Mouse (Mus musculus): Measurements from ENCODE around the gene Herpud2.

Herpud2 gene

DNA sequence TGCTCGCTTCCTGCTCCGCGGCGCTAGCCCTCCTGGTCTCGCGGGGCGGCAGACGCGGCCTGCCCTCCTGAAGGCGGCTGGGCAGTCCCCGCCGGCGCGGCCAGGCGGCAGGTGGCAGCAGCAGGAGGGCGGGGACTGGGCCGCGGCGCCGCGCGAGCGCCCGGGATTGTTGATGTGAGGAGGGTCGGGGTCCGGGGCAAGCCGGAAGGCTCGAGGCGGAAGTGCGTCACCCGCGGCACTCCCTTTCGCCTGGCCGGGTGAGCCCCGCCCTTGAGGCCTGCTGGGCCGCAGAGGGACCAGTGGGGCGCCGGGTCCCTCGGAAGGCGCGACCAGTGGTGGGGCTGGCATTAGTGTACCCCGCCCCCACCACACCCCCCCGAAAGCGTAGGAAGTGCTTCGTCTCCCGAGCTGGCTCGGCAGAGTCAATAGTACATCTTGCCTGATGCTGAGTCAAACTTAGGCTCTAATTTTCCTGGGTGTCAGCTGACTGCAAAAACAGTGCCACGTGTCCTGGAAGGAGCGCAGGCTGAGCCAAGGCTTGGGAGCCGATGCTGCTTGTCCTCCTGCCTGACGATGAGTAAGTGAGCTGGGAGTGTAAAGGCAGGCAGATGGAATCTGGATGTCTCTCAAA is at the start of gene Herpud2:
Herpud2 (minus strand) TSS at position 210 of the 631 bp plus-strand sequence.
- DNase-seq, result peak; percentile 90

DNA sequence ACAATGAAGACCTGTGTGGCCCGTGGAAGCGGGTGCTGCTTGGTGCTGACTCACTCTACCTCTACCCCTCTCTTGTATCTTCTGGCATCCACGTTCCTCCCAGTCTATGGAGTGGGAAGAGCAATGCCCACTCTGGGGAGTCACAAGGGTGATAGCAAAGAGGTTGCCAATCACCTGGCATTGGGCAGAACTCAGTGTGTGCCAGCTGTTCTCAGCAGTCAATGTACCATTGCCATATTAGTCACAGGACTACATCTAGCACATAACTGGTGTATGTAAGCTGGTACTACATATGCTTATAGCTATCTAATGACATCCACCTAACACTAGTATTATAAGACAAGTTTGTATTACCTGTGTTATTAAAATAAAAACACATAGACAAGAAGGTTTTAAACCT is 49.4 kb upstream of the Herpud2 start:
- DNase-seq, result no peak

DNA sequence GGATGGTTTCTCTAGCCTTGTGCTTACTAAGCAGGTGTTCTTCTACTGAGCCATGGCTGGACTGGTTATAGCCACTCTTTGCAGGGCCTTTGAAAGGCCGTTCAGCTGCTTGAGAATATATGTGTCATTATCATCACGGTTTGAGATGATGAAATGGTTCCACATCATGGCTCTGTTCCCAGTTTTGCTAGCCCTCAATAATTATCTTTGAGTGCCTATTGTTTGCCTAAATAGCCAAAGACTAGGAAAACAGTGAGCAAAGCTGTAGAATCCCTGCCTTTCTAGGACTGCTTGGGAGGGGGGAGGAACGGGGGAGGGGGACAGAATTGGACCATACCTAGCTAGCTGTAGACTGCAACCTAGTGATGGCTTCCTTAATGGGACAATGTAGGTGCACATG is 48.5 kb upstream of the Herpud2 start:
- DNase-seq, result no peak

DNA sequence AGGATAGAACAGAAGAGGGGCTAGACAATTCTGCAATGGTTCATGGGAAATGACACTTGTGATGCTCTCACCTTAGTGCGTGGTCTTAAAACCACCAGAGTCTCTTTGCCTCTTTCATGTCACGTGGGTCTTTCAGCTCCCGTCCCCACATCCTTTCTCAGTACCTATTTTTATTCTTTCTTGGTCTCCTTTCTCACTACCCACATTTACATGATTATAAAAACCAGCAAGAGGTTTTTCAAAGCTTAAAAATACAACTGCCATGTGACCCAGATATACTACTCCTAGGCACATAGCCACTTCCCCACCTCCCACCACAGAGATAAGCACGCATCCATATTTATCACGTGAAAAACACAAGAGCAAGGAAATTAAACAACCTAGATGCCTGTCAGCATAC is 45.1 kb upstream of the Herpud2 start:
- DNase-seq, result peak; percentile 45

DNA sequence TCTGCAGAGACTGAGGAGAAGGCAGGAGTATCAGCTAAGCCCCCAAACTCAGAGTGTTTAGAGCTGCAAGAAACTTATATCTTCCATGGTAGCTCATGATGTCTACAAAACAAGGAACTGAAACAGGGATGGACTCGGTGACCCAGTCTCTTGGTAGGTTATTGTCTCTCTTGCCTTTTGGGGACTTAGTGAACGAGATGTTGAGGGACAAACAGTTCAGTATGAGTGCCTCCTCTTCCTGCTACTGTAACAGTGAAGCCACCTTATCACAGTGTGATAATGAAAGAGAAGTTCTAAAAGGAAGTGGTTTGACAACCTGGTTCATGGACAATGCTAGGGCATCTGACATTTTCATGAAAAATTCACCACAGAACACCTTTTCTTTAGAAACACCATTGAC is 40.0 kb upstream of the Herpud2 start:
- DNase-seq, result no peak

DNA sequence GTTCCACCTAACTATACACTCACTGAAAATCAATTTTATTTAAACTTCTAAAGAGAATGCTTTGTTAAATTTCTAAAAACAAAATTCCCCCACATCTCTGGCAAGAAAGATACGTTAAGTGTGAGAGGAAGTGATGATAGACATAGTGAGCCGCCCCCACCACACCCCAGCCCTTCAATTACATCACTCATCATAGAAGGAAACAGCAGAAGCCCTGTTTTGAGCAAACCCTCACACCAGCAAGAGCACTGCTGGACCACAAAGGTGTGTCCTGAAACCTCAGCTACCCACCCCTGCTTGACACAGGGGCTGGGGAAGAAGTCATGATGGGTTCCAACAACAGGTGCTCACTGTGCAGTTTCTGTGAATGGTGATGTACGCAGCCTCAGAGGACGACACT is 34.9 kb upstream of the Herpud2 start:
- peak; percentile 40 for DNase-seq

DNA sequence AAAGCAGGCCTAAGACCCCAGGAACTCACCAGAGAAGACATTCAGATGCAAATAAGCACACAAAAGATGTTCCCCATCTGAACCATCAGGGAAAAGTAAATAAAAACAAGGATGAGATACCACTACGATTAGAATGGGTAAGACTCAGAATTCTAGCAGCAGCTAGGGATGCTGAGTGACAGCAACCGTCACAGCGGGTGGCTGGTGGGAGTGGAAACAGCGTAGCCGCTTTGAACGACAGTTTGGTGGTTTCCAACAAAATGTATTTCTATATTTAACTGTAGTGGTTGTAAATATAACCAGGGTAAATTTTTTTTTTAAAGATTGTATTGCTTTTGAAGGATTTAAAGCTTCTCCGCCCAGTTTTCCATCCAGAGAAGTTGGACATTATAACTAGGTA is 34.2 kb upstream of the Herpud2 start:
- no peak for DNase-seq

DNA sequence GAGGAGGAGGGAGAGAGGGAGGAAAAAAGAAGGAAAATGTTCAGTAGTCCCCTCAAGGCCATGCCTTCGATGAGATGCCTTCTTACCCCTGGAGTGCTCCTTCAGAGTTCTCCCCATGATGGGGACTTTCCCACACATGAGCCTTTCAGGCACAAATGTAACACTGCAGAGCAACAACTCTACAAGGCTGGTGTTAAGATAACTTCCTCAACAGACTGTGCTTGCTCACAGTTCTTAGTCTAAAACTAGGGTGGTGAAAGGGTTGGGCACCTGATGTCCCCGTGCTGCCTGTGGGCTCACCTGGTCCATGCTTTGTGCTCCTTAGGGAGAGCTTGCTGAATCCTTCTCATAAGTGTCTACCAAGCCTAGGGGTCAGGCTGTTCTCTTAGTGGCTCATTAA is 33.0 kb upstream of the Herpud2 start:
- no peak for DNase-seq

DNA sequence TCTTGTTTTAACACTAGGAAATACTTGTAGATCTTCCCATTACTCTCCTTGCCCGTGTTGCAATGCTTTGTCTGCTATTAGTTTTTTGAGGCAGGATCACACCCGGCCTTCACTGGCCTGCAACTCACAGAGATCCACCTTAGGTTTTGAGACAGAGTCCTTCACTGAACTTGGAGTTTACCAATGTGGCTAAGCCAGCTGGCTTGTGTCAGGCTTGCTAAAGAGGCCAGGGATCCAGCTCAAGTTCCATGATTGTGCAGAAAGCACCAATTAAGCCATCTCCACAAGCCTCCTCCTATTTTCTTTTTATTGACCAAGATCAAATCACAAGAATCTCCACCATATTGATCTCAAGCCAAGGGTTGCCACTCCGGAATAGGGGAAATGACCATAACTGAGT is 26.4 kb upstream of the Herpud2 start:
- DNase-seq, result no peak

DNA sequence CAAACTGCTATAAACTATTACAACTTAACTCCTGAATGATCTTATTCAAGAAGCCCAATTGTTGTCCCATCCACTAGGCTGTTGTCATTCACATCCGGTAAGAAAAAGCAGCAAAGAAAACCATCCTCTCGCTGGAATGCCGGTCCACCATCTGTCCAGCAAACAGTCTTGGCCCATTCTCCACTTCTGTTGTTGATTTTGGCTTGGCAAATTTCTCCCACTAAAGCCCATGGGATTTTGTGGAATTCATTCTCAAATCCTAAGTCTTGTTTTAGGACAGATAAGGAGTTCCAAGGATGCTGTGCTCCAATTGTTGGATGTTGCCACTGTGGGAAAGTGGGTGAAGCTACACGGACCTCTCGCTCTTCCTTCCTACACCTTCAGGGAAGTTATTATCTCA is 25.6 kb upstream of the Herpud2 start:
- DNase-seq, result no peak

DNA sequence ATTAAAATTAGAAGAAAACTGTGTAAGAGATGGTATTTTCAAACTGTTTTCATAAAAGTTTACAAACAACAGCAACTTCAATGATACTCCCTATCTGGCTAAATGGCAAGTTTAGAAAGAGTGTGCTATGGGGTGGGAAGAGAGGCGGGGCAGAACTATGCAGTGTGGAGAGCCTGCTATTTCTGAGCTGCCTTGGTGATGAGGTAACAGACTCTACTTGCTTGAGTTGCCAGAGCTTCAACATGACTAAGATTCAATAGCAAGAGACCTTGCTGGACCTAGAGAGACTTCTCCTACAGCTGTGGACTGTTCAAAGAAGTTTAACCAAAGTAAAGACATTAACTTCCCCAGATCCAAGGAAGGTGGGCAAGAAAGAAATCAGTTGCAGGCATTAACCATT is 24.9 kb upstream of the Herpud2 start:
- no peak for DNase-seq

DNA sequence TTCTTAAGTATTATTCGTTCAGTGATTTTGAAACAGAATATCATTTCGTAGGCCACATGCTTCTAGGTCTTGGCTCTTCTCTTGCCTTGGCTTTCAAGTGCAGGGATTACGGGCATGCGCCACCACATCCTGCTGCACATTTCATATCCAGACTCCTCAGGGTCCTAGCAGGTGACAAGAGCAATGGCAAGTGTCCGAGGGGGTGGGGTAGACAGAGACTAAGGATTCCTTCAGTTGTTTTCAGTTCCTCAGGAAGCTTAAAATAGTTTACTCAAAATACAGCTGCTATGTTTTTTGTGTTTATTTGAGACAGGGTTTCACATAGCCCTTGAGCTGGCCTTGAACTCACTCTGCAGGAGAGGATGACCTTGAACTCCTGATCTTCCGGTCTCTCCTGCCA is 24.4 kb upstream of the Herpud2 start:
- no peak for DNase-seq

DNA sequence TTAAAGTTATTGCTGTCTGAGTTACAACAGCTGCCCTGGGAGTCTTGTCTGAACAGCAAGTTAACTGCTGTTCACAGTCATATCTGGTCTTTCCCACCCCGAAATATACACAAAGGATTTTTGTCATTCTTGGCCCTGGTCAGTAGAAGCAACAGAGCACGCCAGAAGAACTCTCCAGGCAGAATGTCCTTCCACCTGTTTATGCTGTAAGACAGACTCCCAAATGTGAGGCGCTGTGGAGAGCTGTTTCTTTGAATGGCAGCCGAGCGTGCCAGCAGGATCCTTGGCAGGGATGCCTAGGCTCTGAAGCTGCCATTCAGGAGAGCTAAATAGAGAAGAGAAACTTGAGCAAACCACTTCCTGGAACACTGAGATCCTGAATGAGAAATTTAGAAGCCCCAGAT is 23.4 kb upstream of the Herpud2 start:
- no peak for DNase-seq

DNA sequence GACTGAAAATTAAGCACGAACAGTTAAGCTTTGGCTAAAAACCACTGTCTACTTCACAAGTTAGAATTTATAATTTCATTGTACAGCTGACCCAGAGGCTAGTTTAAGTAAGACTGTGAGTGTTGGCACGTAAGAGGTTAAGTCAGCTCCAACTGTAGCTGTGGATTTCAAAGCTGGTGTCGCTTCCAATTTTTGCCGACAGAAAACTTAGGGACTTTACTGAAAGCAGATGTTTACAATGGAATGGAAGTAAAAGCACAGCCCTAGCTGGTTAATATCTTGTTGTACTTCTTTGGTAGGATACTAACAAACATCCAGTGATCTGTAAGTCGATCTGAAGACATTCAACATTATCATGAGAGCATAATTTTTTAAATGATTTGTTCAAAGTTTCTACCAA is 23.0 kb upstream of the Herpud2 start:
- no peak for DNase-seq

DNA sequence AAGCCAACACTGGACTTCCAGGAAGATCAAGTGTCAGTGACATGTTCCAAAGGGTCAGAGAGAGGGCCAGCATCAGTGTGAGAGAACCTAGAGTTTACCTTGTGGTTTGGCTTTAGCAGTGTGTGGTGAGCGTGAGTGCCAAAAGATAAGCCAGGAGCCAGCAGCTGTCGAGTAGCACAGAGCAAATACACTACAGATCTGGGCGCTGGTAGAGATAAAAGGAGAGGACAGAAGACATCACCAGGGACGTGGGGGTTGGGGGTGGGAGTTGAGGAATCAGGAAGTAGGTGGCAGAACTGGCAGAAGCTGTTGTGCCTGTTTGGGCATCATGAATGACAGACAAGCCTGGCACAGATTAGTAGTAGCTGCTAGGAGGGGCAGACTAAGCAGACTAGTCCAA is 21.6 kb upstream of the Herpud2 start:
- no peak for DNase-seq

DNA sequence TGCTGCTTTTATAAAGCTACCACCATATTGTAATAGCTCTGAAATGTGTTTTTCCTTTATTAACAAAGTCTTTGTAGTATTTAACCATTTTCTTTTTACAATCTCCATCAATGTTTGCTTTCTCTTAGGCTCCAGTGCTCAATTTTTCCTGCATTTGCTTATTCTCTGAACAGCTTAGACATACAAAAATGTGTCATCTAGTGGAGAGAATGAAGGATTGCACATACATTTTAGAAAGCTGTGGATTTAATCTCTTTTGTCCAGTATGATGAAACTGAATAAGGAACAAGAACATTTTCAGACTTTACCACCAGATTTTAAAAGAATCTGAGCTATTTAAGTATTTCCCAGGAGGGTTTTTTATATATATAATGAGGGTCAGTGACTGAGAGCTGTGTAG is 18.0 kb upstream of the Herpud2 start:
- no peak for DNase-seq

DNA sequence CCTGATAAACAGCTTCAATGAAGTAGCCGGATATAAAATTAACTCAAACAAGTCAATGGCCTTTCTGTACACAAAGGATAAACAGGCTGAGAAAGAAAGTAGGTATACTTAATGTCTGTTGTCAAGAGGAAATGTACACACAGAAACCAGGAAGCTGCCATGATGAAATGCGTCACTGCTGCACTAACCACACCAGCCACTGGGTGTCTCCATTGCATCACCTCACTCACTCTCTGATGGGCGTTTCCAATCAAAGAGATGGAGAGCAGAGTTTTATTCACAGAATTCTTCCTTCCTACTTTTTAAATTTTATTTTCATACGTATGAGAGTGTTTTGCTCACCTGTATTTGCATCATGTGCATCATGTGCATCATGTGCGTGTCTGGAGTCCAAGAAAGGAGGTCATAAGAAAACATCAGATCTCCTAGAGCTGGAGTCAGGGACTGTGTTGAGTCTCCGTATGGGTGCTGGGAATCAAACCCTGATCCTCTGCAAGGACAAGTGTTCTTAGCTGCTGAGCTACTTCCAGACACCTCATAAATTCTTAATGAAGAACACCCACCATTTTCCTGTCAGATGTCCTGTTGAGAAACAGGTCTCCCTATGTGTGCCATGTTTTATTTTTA is 16.0 kb upstream of the Herpud2 start:
- DNase-seq, result peak; percentile 87

DNA sequence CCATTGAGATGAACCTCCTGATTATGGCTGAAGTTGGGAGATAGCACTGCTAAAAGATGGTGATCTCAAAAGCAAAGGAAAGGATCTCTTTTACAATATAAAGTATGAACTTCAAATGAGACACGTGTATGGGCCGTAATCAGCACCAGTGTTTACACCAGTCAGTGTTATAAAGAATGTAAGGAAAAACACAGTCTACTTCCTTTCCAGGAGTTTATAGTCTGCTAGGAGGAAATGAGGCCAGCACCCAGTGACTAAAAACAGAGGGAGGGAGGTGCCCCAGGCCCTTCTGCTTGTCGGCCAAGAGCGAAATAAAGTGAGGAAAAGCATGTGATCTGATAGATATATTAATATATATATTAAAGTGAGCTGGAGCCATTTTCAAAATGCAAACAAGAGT is 6.6 kb upstream of the Herpud2 start:
- DNase-seq, result no peak

DNA sequence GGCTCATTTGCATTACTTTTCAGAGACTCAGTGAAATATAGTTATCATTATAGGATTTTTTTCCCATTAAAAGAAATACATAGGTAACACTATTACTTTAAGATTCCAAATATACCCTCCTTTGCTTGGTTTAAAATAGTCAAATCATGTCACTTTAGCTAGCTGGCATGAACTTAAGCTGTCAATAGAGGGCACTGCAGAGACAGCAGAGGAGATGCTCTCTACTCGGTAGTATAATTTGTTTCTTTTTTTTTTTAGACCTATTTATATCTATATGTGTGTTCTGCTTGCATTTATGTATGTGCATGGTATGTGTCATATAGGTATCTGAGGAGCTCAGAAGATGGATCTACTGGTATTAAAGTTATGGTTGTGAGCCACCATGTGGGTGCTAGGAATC is 4.8 kb upstream of the Herpud2 start:
- DNase-seq, result no peak

DNA sequence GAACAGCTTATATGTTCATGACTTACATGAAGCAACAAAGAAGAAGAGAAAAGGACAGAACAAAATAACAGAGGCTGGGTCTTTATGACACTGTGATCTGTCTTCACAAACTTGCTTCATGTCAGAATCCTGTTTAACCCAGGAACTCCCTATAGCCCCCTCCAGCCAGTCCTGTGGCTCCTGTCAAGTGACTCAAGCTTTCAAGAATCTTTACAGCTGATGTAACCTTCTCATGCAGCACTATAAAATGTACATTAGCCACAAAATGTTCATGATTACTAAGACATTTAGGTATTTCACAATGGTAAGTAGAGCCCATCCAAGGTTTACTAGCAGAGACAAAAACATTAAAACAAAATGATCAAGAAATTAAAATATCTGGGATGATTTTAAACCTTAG is 1.4 kb upstream of the Herpud2 start:
- no peak for DNase-seq

DNA sequence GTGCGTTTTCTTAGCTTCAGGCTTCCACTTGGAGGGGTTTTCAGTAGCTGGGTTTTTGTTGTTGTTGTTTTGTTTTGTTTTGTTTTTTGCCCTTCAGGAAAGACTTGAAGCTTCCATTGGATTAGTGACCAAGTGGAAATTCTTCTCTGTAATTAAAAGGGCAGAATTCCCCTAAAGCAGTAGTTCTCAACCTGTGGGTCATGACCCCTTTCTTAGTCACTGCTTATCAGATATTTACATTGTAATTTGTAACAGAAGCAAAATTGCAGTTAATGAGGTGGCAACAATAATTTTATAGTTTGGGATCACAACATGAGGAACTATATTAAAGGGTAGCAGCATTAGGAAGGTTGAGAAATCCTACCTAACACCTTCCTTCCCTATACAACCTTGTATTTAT is 837 bp upstream of the Herpud2 start:
- no peak for DNase-seq

DNA sequence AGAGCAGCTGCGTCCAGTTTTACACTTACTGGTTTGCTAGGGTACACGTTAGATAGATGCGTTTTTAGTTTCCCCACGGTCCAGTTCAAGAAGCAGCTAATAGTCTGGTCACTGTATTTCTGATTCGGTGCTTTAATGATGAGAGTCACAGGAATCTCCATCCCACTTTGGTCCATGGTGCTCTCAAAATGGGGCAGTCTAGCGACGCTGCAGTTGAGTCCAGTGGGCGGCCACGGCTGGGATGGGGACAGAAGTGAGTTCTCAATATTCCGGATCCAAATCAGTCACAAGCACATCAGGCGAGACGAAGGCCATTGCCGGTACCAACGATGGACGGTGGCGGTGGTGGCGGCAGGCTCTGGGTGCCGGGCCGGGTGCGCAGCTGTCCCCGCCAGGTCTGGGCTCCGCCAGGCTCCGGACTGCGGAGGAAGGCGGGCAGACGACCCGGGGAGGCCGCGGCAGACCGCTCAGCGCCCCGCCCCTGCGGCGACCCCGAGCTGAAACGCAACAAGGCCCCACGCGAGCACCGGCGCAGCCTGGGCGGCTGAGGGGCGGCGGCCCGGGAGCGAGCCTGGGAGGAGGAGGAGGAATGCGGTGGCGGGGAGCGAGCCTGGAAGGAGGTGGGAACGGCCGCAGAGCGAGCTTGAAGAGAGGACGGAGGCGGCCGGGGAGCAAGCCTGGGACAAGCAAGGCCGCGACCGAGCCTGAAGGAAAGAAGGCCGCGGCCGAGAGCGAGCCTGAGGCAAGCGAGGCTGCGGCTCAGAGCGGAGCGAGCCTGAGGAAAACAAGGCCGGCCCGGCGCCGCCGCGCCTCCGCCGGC is 619 bp downstream of the Herpud2 start:
- peak; percentile 8 for DNase-seq

DNA sequence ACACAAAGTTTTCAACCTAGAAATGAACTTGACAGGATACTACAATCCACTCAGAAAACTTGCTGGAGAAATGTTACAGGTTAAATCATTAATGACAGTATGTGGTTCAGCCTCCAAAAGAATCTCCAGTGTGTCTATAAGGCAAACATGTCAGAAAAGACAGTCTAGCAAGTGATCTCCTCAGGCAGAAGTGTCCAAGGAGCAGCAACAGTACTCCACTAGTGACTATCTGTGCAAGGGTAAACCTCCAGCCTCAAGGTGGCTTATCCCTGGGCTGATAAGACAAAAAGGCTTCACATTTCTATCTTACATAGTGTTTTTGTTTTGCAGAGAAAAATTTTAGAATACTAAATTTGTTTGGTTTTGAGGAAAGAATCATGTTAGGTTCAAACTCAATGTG is 2.9 kb downstream of the Herpud2 start:
- no peak for DNase-seq

DNA sequence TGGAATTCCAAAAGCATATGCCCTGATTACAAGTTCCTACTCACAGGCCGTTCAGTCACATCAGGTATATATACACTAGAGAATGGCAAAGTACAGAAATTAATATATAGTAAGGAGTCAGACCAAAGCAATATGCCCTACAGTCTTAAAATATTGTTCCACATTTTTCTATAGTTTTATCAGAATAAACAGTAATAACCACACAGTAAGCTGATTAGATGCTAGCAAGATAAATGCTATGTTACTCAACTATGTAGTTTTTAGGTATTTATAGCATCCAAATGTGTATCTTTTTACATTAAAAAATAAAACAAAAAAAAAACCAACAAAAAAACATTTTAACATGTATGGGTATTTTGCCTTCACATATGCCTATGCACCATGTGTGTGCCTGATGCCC is 5.7 kb downstream of the Herpud2 start:
- no peak for DNase-seq

Measured in thymus, postnatal 25 days (tissue).